28 mouse cellular contexts compared by ENCODE assay signal in the genomic region with DNA sequence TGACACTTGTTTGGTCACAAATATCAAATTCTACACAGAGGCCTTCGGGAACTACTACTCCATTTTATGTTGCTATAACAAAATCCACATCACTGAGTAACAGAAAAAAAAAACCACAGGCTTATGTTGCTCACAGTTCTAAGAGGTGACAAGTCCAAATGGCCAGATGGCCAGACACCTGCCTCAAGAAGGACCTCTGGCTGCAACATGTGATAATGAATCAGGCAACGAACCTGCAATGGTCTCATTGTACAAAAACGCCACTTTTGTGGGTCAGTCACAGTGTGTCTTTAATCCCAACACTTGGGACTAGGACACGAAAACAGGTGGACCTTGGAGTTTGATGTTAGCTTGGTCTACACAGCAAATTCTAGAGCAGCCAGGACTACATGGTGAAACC. TPM values are rescaled to one million over a fixed set of nuclear protein-coding genes. Genes with fewer than 3 reads are reported as not detected.
DNase-seq lines count a peak whose midpoint lies in the region; ATAC-seq and TF ChIP-seq lines count a peak whose summit lies in the region.
"Had no signal": no experiment of that assay in that cellular context is flagged by ENCODE, and none has a peak within 500 bp of the region (broad histone marks: within the 10 kb centered on the region; RNA-seq: fewer than 3 reads in every experiment).

No protein-coding gene starts in this region.

- no peak for DNase-seq in cerebellum, postnatal 4 days (ENCODE audit: low spot score in 2 of 2)
- DNase-seq in cerebellum, adult 2 months: peak; percentile 59 to 78
- peak; percentile 74 for DNase-seq in cerebellum, adult 9-11 months
- no peak for DNase-seq in kidney, adult 11 months
- DNase-seq in right cerebral cortex, postnatal 4 days: no peak
- DNase-seq in ovary, postnatal 10 days (ENCODE audit: low spot score): no peak
- DNase-seq: adrenal gland, adult 8-10 months; adrenal gland, postnatal 25 days; embryo, embryonic 11 days; gastrocnemius, postnatal 10 days; gastrocnemius, postnatal 36 days; heart, adult 11 months; heart, postnatal 10 days; heart, postnatal 36 days; kidney, adult 18-20 months had no signal

- no peak for TF ChIP-seq POLR2A in cerebellum, adult 2 months (IDR thresholded peaks at IDR 0.05; ENCODE audit: borderline replicate concordance, insufficient read depth, low read length)

- ATAC-seq in cerebellum, adult (ENCODE audit: insufficient number of reproducible peaks, low FRiP score, low TSS enrichment): peak; percentile 72
- no peak for ATAC-seq in granulocyte monocyte progenitor cell, adult 5-6 weeks (replicated peaks; ENCODE audit: poor library complexity, severe bottlenecking)
- ATAC-seq: activated CD4-positive, CD25-positive, alpha-beta regulatory T cell, adult 4 months; forebrain, embryonic 15.5 days; hindbrain, embryonic 16.5 days; intestine, embryonic 15.5 days had no signal

- no peak overlapping the region for H3K27ac ChIP-seq in cerebellum, adult 2 months (ENCODE audit: insufficient read depth, low read length)
- H3K27ac ChIP-seq: embryonic facial prominence, embryonic 10.5 days; embryonic facial prominence, embryonic 13.5 days; forebrain, embryonic 12.5 days; forebrain, embryonic 15.5 days; heart, embryonic 15.5 days; hindbrain, embryonic 10.5 days; hindbrain, embryonic 13.5 days; intestine, embryonic 15.5 days had no signal

- H3K4me3 ChIP-seq in cerebellum, adult 2 months (replicated peaks; ENCODE audit: insufficient read depth, low read depth, low read length): no peak overlapping the region
- H3K4me3 ChIP-seq: embryonic facial prominence, embryonic 10.5 days; embryonic facial prominence, embryonic 13.5 days; erythroblast, embryonic 14.5 days; forebrain, embryonic 12.5 days; forebrain, embryonic 15.5 days; heart, embryonic 15.5 days; hindbrain, embryonic 10.5 days; hindbrain, embryonic 13.5 days; intestine, embryonic 15.5 days had no signal

- 37% methylated on average over 4 of the region's 4 CpGs for WGBS in cerebellum, adult 2 months

- TF ChIP-seq CTCF in cerebellum, adult 2 months (IDR thresholded peaks at IDR 0.05; ENCODE audit: borderline replicate concordance, insufficient read depth, low read depth, low read length): peak; percentile 28; the same call in 1 of the 2 replicates

- H3K4me1 ChIP-seq in cerebellum, adult 2 months (ENCODE audit: control insufficient read depth, insufficient read depth, low read length): peaks cover 5% of the 10 kb centered on the region; the same call in 1 of the 2 replicates
- H3K4me1 ChIP-seq: embryonic facial prominence, embryonic 10.5 days; embryonic facial prominence, embryonic 13.5 days; forebrain, embryonic 12.5 days; forebrain, embryonic 15.5 days; heart, embryonic 15.5 days; hindbrain, embryonic 10.5 days; hindbrain, embryonic 13.5 days; intestine, embryonic 15.5 days had no signal

- no peaks in the 10 kb centered on the region for H3K27me3 ChIP-seq in cerebellum, adult 2 months (ENCODE audit: control insufficient read depth, insufficient read depth, low read length)
- H3K27me3 ChIP-seq: embryonic facial prominence, embryonic 13.5 days; forebrain, embryonic 12.5 days; forebrain, embryonic 15.5 days; heart, embryonic 15.5 days; hindbrain, embryonic 13.5 days; intestine, embryonic 15.5 days had no signal

RNA-seq across cellular contexts. Expression of a gene that starts 26.3 kb away (rescaled TPM):
- polyA plus RNA-seq in cerebellum, adult 2 months (2012; rRNA removed): 98.1 and 105 TPM in 2 replicates
- 0.49 and 2.3 TPM in 2 replicates for total RNA-seq in granulocyte monocyte progenitor cell, adult 5-6 weeks (2014; fragmentation: Nextera tagmentation)
- 1.2 and 1.5 TPM in 2 replicates for total RNA-seq in granulocyte monocyte progenitor cell, adult 5-6 weeks (2017)
- polyA plus RNA-seq: erythroblast, embryonic 14.5 days had no signal

Comparison
In these comparisons a context has a peak if more than half of its experiments do, and no peak if none do; other contexts are left out.
1. DNase-seq: peak in cerebellum, adult 2 months (2 of 2) and cerebellum, adult 9-11 months (single experiment); none in cerebellum, postnatal 4 days (0 of 2), kidney, adult 11 months (single experiment), right cerebral cortex, postnatal 4 days (single experiment) and ovary, postnatal 10 days (single experiment).